Mouse (Mus musculus) layer of hippocampus, adult 18-20 months (tissue): ENCODE measurements around the gene Bag2. TPM values are rescaled to one million over a fixed set of nuclear protein-coding genes. Genes with fewer than 3 reads are reported as not detected.

Source experiments
- DNase-seq, 2 experiments: peaks; one replicate each; pipeline ENCODE4 v3.0.0; 2022; ENCODE audit warnings: low spot score in 2 of 2
- long read RNA-seq: library from polyadenylated mRNA; stranded (forward); transcript quantifications from one replicate; pipeline ENCODE4 v2.0.0, GENCODE M21; 2021
- total RNA-seq, 2 experiments: library from RNA; stranded (reverse); gene quantifications; 2 replicates each; pipeline ENCODE4 v1.2.3; 2021

Bag2 gene
- total RNA-seq, result 10 to 100 TPM in 1 of 2 experiments, 1 to 10 TPM in 1; 9.5 to 10.7 TPM
- long read RNA-seq, transcript Bag2-201 (3 exons, 1,860 nt), result major isoform, 12 of 16 reads
- long read RNA-seq, partial matches to known transcripts, result 0 of 16 reads
- long read RNA-seq, other reads (novel, unspliced or antisense), result 3 of 16 reads

- peak; percentile 35 to 43 for DNase-seq
Measured at GRCm38 (mm10) chr1:33757491-33758041, at the start of gene Bag2. Gene Bag2 (minus strand): TSS chr1:33757795.

GRCm38 (mm10) chr1:33803323-33803722, 45.7 kb upstream of the Bag2 start:
- peak in 1 of 2 experiments; percentile 71 for DNase-seq

- DNase-seq, result no peak
Measured at GRCm38 (mm10) chr1:33799620-33800019, 42.0 kb upstream of the Bag2 start.

GRCm38 (mm10) chr1:33788493-33788892, 30.9 kb upstream of the Bag2 start:
- no peak for DNase-seq

- DNase-seq, result no peak
Measured at GRCm38 (mm10) chr1:33788072-33788471, 30.5 kb upstream of the Bag2 start.

GRCm38 (mm10) chr1:33784561-33784960, 27.0 kb upstream of the Bag2 start:
- peak; percentile 29 to 56 for DNase-seq

GRCm38 (mm10) chr1:33776175-33776611, 18.6 kb upstream of the Bag2 start:
- peak in 1 of 2 experiments; percentile 44 for DNase-seq

- DNase-seq, result no peak
Measured at GRCm38 (mm10) chr1:33772106-33772505, 14.5 kb upstream of the Bag2 start.

GRCm38 (mm10) chr1:33771621-33772020, 14.0 kb upstream of the Bag2 start:
- DNase-seq, result no peak

- DNase-seq, result no peak
Measured at GRCm38 (mm10) chr1:33768827-33769226, 11.2 kb upstream of the Bag2 start.

- DNase-seq, result no peak
Measured at GRCm38 (mm10) chr1:33768091-33768787, 10.6 kb upstream of the Bag2 start.

- no peak for DNase-seq
Measured at GRCm38 (mm10) chr1:33766520-33767508, 9.2 kb upstream of the Bag2 start.

- DNase-seq, result no peak
Measured at GRCm38 (mm10) chr1:33765468-33766080, 8.0 kb upstream of the Bag2 start.

GRCm38 (mm10) chr1:33763826-33764225, 6.2 kb upstream of the Bag2 start:
- no peak for DNase-seq

GRCm38 (mm10) chr1:33758488-33758887, 893 bp upstream of the Bag2 start:
- no peak for DNase-seq

- no peak for DNase-seq
Measured at GRCm38 (mm10) chr1:33757033-33757413, 572 bp downstream of the Bag2 start.

- no peak for DNase-seq
Measured at GRCm38 (mm10) chr1:33756258-33757032, 1.1 kb downstream of the Bag2 start.

GRCm38 (mm10) chr1:33755799-33756198, 1.8 kb downstream of the Bag2 start:
- DNase-seq, result no peak

GRCm38 (mm10) chr1:33754965-33755735, 2.4 kb downstream of the Bag2 start:
- DNase-seq, result no peak
